Mouse (Mus musculus): ENCODE measurements around the gene Lmtk3. TPM values are rescaled to one million over a fixed set of nuclear protein-coding genes. Genes with fewer than 3 reads are reported as not detected.

Gene Lmtk3
- polyA plus RNA-seq, 1 experiment from 2014 or later: 4.6 TPM

DNA sequence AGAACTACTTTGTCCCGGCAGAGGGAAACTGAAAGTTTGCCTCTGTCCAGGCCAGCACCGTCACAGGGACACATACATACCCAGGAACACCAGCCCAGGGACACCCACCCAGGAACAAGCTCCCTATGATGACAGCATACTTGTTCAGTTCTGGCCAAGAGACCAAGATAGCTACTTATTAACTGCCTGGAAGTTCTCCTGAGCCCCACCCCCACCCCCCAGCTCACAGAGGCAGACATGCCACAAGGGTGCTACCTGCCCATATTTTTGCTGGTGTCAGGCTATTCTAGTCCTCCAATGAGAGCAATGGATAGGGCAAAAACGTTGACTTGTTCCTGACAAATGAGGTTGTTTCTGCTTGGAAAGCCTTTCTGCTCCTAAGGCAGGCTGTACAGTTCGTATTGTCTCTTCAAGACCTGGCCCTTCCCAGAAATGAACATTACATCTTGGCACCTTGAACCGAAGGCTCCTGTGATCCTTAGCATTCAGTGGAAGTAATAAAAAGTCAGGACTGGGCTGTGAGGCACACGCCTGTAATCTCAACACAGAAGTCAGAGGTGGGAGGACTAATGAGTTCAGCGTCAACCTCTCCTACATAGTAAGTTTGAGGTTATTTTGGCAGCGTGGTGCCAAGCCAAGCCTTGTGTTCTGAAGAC is 13.0 kb upstream of the Lmtk3 start:
- no peak overlapping the region for H3K9ac ChIP-seq (ENCODE audit: low read length)
- no peaks in the 10 kb centered on the region for H3K4me1 ChIP-seq (ENCODE audit: control insufficient read depth, insufficient read depth, low read length)
- H3K36me3 ChIP-seq (ENCODE audit: control insufficient read depth, insufficient read depth, low read length): no peaks in the 10 kb centered on the region
- H3K27me3 ChIP-seq (ENCODE audit: control insufficient read depth, insufficient read depth, low read length): no peaks in the 10 kb centered on the region
- H3K27ac ChIP-seq (ENCODE audit: low read depth, low read length): no peak overlapping the region
- ATAC-seq (ENCODE audit: low FRiP score) (no peak), DNase-seq (ENCODE audit: low spot score, missing footprints) (peak; percentile 21)
- no peaks in the 10 kb centered on the region; the same call in 1 of the 2 replicates for H3K9me3 ChIP-seq (ENCODE audit: control insufficient read depth, low read length)
- 76% methylated on average over 8 of the region's 8 CpGs for WGBS
- no peak overlapping the region for H3K4me2 ChIP-seq
- H3K4me3 ChIP-seq (ENCODE audit: low read depth, low read length): no peak overlapping the region

DNA sequence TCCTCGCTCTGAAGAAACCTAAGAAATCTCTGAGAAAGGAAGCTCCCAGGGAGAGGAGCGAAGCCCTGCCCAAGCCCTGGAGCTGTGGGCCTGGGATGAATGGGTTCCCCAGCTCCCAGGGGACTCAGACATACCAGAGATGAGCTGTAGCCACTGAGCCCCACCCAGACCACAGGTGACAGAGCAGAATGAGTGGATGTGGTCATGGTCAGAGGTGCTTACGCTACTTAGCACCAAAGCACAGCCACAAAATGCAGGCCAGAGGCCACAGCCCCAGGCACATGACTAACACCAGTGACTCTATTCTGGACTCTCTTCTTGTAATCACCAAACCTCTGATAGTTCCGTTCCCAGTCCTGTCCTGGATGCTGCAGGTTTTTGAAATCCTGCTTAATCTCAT is 12.4 kb upstream of the Lmtk3 start:
- 56% methylated on average over 4 of the region's 4 CpGs for WGBS
- DNase-seq (ENCODE audit: low spot score, missing footprints) (peak; percentile 77), ATAC-seq (ENCODE audit: low FRiP score) (no peak)
- H3K4me3 ChIP-seq (ENCODE audit: low read depth, low read length): no peak overlapping the region
- no peak overlapping the region for H3K9ac ChIP-seq (ENCODE audit: low read length)
- no peaks in the 10 kb centered on the region; the same call in 1 of the 2 replicates for H3K9me3 ChIP-seq (ENCODE audit: control insufficient read depth, low read length)
- H3K4me2 ChIP-seq: no peak overlapping the region
- H3K4me1 ChIP-seq (ENCODE audit: control insufficient read depth, insufficient read depth, low read length): no peaks in the 10 kb centered on the region
- no peaks in the 10 kb centered on the region for H3K36me3 ChIP-seq (ENCODE audit: control insufficient read depth, insufficient read depth, low read length)
- no peak overlapping the region for H3K27ac ChIP-seq (ENCODE audit: low read depth, low read length)
- no peaks in the 10 kb centered on the region for H3K27me3 ChIP-seq (ENCODE audit: control insufficient read depth, insufficient read depth, low read length)

GRCm38 (mm10) chr7:45775237-45775636 is 8.3 kb upstream of the Lmtk3 start:
- Histone ChIP-seq H3K27ac (ENCODE audit: low read depth, low read length) (no peak overlapping the region), H3K36me3 (ENCODE audit: control insufficient read depth, insufficient read depth, low read length) (no peaks in the 10 kb centered on the region), H3K4me1 (ENCODE audit: control insufficient read depth, insufficient read depth, low read length) (peaks cover 3% of the 10 kb centered on the region; the same call in 1 of the 2 replicates), H3K4me3 (ENCODE audit: low read depth, low read length) (no peak overlapping the region), H3K9me3 (ENCODE audit: control insufficient read depth, low read length) (no peaks in the 10 kb centered on the region), H3K4me2 (no peak overlapping the region), H3K27me3 (ENCODE audit: control insufficient read depth, insufficient read depth, low read length) (no peaks in the 10 kb centered on the region), H3K9ac (ENCODE audit: low read length) (no peak overlapping the region)
- WGBS: 83% methylated on average over 7 of the region's 7 CpGs
- no peak for DNase-seq (ENCODE audit: low spot score, missing footprints)
- ATAC-seq (ENCODE audit: low FRiP score): no peak

GRCm38 (mm10) chr7:45779081-45779641 is 4.4 kb upstream of the Lmtk3 start:
- H3K9ac ChIP-seq (ENCODE audit: low read length): 0 out of 2 replicates have a peak overlapping the region, but pooled peaks have one; percentile 18
- no peak overlapping the region for H3K27ac ChIP-seq (ENCODE audit: low read depth, low read length)
- ATAC-seq (ENCODE audit: low FRiP score): no peak
- 29% methylated on average over 22 of the region's 22 CpGs for WGBS
- H3K27me3 ChIP-seq (ENCODE audit: control insufficient read depth, insufficient read depth, low read length): no peaks in the 10 kb centered on the region
- H3K4me2 ChIP-seq: peak overlapping the region; percentile 27
- H3K9me3 ChIP-seq (ENCODE audit: control insufficient read depth, low read length): no peaks in the 10 kb centered on the region
- H3K4me1 ChIP-seq (ENCODE audit: control insufficient read depth, insufficient read depth, low read length): peaks cover 7% of the 10 kb centered on the region
- H3K36me3 ChIP-seq (ENCODE audit: control insufficient read depth, insufficient read depth, low read length): no peaks in the 10 kb centered on the region
- H3K4me3 ChIP-seq (ENCODE audit: low read depth, low read length): no peak overlapping the region; the same call in 1 of the 2 replicates
- peak; percentile 87 for DNase-seq (ENCODE audit: low spot score, missing footprints)

- ATAC-seq (ENCODE audit: low FRiP score) (no peak), DNase-seq (ENCODE audit: low spot score, missing footprints) (peak; percentile 64)
- no peak overlapping the region for H3K9ac ChIP-seq (ENCODE audit: low read length)
- no peaks in the 10 kb centered on the region for H3K9me3 ChIP-seq (ENCODE audit: control insufficient read depth, low read length)
- H3K4me3 ChIP-seq (ENCODE audit: low read depth, low read length): no peak overlapping the region
- H3K4me1 ChIP-seq (ENCODE audit: control insufficient read depth, insufficient read depth, low read length): peaks cover 23% of the 10 kb centered on the region
- H3K27ac ChIP-seq (ENCODE audit: low read depth, low read length): no peak overlapping the region
- peaks cover 2% of the 10 kb centered on the region; the same call in 1 of the 2 replicates for H3K27me3 ChIP-seq (ENCODE audit: control insufficient read depth, insufficient read depth, low read length)
- H3K4me2 ChIP-seq: no peak overlapping the region
- no peaks in the 10 kb centered on the region for H3K36me3 ChIP-seq (ENCODE audit: control insufficient read depth, insufficient read depth, low read length)
- 74% methylated on average over 4 of the region's 4 CpGs for WGBS
These were observed 1.3 kb upstream of the Lmtk3 start for GRCm38 (mm10) chr7:45782271-45782670.

DNA sequence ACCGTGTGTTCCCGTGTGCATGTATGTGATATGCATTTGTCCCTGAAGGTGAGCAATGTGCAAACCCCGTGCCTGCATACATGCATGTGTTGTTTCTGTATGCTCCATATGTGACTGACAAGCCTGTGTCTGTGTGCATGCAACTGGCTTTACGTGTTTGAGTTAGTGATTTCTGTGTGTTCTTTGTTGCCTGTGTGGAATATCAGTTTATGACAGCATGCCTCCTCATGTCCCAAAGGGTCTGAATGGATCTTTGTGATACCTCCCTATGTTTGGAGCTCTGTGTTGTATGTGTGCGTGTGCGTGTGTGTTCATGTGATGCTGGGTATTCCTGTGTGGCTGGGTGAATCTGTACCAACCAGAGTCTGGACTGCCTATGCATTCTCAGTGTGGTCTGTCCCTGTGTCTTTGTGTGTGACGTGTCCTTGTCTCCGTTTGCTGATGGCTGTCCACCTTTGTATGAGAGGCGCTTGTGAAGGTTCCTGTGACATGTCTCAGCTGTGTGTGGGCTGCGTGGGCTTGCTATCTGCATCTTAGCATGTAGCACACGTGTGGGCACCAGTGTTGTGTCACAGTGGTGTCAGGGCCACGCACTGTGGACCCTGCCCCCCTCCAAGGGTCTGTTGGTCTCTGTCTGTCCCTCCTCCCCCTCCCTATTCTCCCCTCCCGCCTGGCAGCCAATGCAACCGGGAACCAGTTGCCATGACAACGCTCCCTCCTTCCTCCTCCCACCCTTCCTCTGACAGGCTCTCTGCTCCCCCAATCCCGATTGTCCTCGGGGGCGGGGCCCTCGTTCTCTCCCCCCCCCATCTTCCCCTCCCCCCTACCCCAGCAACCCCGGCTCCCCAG is 1.2 kb downstream of the Lmtk3 start, which contains the start of gene Sult2b1:
Sult2b1 (minus strand) TSS at position 146 of the 849 bp plus-strand sequence.
- ATAC-seq (ENCODE audit: low FRiP score): peak; percentile 71
- Histone ChIP-seq H3K4me3 (ENCODE audit: low read depth, low read length) (peak within 1 kb of the TSS; percentile 71), H3K27me3 (ENCODE audit: control insufficient read depth, insufficient read depth, low read length) (peaks cover 2% of the 10 kb centered on the region; the same call in 1 of the 2 replicates), H3K4me2 (peak within 1 kb of the TSS; percentile 79), H3K27ac (ENCODE audit: low read depth, low read length) (peak within 1 kb of the TSS; percentile 85), H3K9me3 (ENCODE audit: control insufficient read depth, low read length) (no peaks in the 10 kb centered on the region), H3K4me1 (ENCODE audit: control insufficient read depth, insufficient read depth, low read length) (peaks cover 21% of the 10 kb centered on the region), H3K9ac (ENCODE audit: low read length) (peak within 1 kb of the TSS; percentile 82), H3K36me3 (ENCODE audit: control insufficient read depth, insufficient read depth, low read length) (peaks cover 6% of the 10 kb centered on the region)
- peak; percentile 98 for DNase-seq (ENCODE audit: low spot score, missing footprints)
- 24% methylated on average over 20 of the region's 20 CpGs for WGBS

- Histone ChIP-seq H3K27me3 (ENCODE audit: control insufficient read depth, insufficient read depth, low read length) (peaks cover 2% of the 10 kb centered on the region; the same call in 1 of the 2 replicates), H3K9ac (ENCODE audit: low read length) (peak overlapping the region; percentile 82), H3K4me2 (peak overlapping the region; percentile 79), H3K4me1 (ENCODE audit: control insufficient read depth, insufficient read depth, low read length) (peaks cover 21% of the 10 kb centered on the region), H3K9me3 (ENCODE audit: control insufficient read depth, low read length) (no peaks in the 10 kb centered on the region), H3K27ac (ENCODE audit: low read depth, low read length) (peak overlapping the region; percentile 85), H3K36me3 (ENCODE audit: control insufficient read depth, insufficient read depth, low read length) (peaks cover 13% of the 10 kb centered on the region), H3K4me3 (ENCODE audit: low read depth, low read length) (peak overlapping the region; percentile 71)
- ATAC-seq (ENCODE audit: low FRiP score) (peak; percentile 65), DNase-seq (ENCODE audit: low spot score, missing footprints) (no peak)
- WGBS: under 1% methylated on average over 35 of the region's 42 CpGs
These were observed 2.0 kb downstream of the Lmtk3 start for GRCm38 (mm10) chr7:45785388-45786135.

GRCm38 (mm10) chr7:45786136-45786578 is 2.6 kb downstream of the Lmtk3 start:
- 2% methylated on average over 14 of the region's 14 CpGs for WGBS
- H3K4me2 ChIP-seq: peak overlapping the region; percentile 79
- ATAC-seq (ENCODE audit: low FRiP score) (peak; percentile 62), DNase-seq (ENCODE audit: low spot score, missing footprints) (peak; percentile 97)
- H3K36me3 ChIP-seq (ENCODE audit: control insufficient read depth, insufficient read depth, low read length): peaks cover 14% of the 10 kb centered on the region
- H3K4me1 ChIP-seq (ENCODE audit: control insufficient read depth, insufficient read depth, low read length): peaks cover 21% of the 10 kb centered on the region
- H3K9me3 ChIP-seq (ENCODE audit: control insufficient read depth, low read length): no peaks in the 10 kb centered on the region
- peaks cover 2% of the 10 kb centered on the region; the same call in 1 of the 2 replicates for H3K27me3 ChIP-seq (ENCODE audit: control insufficient read depth, insufficient read depth, low read length)
- H3K27ac ChIP-seq (ENCODE audit: low read depth, low read length): peak overlapping the region; percentile 85
- H3K9ac ChIP-seq (ENCODE audit: low read length): peak overlapping the region; percentile 82
- peak overlapping the region; percentile 71 for H3K4me3 ChIP-seq (ENCODE audit: low read depth, low read length)
